Mouse (Mus musculus) adrenal gland, postnatal 36 days (tissue): ENCODE data around the gene Nat8f4. TPM values are rescaled to one million over a fixed set of nuclear protein-coding genes. Genes with fewer than 3 reads are reported as not detected.

Source experiments
- total RNA-seq, 2 experiments: library from RNA; stranded (reverse); gene quantifications; 2 replicates each; pipeline ENCODE4 v1.2.3; 2021

Gene Nat8f4
- total RNA-seq, 2 experiments from 2014 or later = 8.0 to 13.5 TPM

Other genes with a start within 250 kb of the Nat8f4 start
- gene Nat8f7, start 191.7 kb downstream of the Nat8f4 start, total RNA-seq = 1 to 10 TPM; 2.6 to 3.3 TPM
- under 1 TPM; 0.50 to 0.53 TPM for gene Nat8f3, start 139.1 kb downstream of the Nat8f4 start, total RNA-seq
- gene Nat8f6, start 83.9 kb downstream of the Nat8f4 start, total RNA-seq = 1 to 10 TPM; 1.4 to 2.6 TPM
- 1 to 10 TPM; 6.0 to 9.5 TPM for gene Nat8f5, start 83.9 kb downstream of the Nat8f4 start, total RNA-seq
- 1 to 10 TPM; 3.6 to 4.5 TPM for gene Nat8, start 72.8 kb downstream of the Nat8f4 start, total RNA-seq
- gene Nat8f2, start 35.7 kb downstream of the Nat8f4 start, total RNA-seq = 1 to 10 TPM; 1.9 to 2.3 TPM
- gene Tprkb, start 7.0 kb upstream of the Nat8f4 start, total RNA-seq = 10 to 100 TPM; 40.7 to 56.0 TPM
- gene Nat8f1, start 10.8 kb upstream of the Nat8f4 start, total RNA-seq = 10 to 100 TPM; 35.9 to 55.9 TPM
- gene Dusp11, start 56.8 kb upstream of the Nat8f4 start, total RNA-seq = 100 to 1,000 TPM; 116 to 129 TPM
- gene Figla, start 111.3 kb upstream of the Nat8f4 start, total RNA-seq = not detected
- gene Add2, start 123.8 kb upstream of the Nat8f4 start, total RNA-seq = 1 to 10 TPM; 1.3 to 1.9 TPM